Mouse (Mus musculus) ES-E14 (cell line): Measurements from ENCODE around the gene Ak7.

Source experiments
- CHD2 ChIP-seq: IDR thresholded peaks from 2 replicates; pipeline ENCODE4 v1.6.1; 2014; ENCODE audit warnings: mild to moderate bottlenecking, low read depth, low read length, inconsistent platforms
- HCFC1 ChIP-seq: IDR thresholded peaks from 2 replicates; pipeline ENCODE4 v1.6.1; 2012; ENCODE audit warnings: low read length, inconsistent platforms, borderline replicate concordance; ENCODE audit not compliant: insufficient read depth
- MAFK ChIP-seq: IDR thresholded peaks from 2 replicates; pipeline ENCODE4 v1.6.1; 2014; ENCODE audit warnings: mild to moderate bottlenecking, low read depth, low read length, inconsistent platforms; ENCODE audit not compliant: insufficient read depth
- ZNF384 ChIP-seq: IDR thresholded peaks from 2 replicates; pipeline ENCODE4 v1.6.1; 2012; ENCODE audit warnings: low read depth, low read length, inconsistent platforms

GRCm38 (mm10) chr12:105683933-105684901, 21.6 kb upstream of the Ak7 start, which contains the start of gene Gskip:
- TF ChIP-seq CHD2, result no peak
- no peak for TF ChIP-seq ZNF384
- TF ChIP-seq MAFK, result peak; percentile 88
- TF ChIP-seq HCFC1, result no peak; the same call in 1 of the 2 replicates
